Mouse (Mus musculus): Measurements from ENCODE around the gene Gm17334.
"Not testable (repeated sequence)": the region's sequence is repeated elsewhere in the genome, so short reads cannot be mapped to it uniquely, and the experiment has no call there.

Gm17334 gene

DNA sequence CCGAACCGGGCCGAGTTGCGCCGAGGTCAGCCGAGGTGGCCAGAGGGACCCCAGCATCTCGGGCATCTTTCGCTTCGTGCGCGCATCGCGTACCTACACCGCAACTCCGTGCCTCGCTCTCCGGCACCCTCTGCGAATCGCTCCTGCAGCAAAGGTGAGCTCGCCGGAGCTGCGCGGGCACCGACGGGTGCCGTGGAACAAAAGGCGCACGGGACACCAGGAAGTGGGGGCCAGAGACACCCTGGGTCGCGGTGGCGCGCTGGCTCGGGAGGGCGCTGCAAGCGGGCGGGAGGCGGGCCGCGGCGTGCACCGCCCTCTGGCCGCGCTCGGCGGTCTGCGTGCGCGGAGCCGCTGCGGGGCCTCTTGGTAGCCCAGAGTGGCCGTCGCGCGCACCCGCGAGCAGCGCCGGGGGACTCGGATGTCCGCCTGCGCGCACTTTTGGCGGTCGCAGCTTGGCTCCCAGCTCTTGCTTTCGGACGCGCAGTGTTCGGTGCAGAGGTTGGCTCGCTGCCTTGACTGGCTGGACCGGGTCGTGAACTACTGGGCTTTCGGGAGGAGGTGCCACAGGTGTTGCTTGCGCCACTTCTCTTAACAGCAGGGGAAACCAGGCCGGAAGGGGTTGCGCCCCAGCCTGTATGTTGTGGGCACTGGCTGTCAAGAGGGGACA lies 2.7 kb downstream of the Gm17334 start:
- DNase-seq, result peak; percentile 66 to 72

DNA sequence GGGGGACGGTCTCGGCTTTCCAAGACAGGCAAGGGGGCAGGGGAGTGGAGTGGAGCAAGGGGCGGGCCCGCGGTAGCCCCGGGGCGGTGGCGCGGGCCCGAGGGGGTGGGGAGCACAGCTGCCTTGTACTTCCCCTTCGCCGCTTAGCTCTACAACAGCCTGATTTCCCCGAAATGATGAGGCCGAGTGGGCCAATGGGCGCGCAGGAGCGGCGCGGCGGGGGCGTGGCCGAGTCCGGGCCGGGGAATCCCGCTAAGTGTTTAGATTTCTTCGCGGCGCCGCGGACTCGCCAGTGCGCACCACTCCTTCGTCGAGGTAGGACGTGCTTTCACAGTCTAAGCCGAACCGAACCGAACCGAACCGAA lies 3.2 kb downstream of the Gm17334 start, which contains the start of gene Irf1:
Gene Irf1, plus strand, starts transcription at position 255 of the 365 bp plus-strand sequence.
- peak; percentile 96 to 97 for DNase-seq

DNA sequence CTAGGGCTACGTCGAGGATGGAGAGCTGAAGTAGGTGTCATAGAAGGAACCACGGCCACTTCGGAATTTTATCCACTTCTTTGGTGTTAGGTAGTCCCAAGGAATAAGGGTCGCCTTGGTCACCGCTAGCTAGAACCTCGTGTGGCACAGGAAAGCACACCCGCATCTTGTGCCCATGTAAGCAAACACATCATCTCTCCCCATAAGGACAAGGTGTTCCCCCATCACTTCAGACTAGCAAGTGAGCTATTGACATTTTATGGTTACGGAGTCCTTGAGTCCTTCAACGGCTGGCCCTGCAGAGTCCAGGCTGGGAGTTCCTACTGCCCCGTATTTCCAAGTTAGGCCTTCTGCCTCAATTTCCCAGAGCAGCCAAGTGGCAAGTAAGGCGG lies 3.8 kb downstream of the Gm17334 start:
- no peak for DNase-seq

DNA sequence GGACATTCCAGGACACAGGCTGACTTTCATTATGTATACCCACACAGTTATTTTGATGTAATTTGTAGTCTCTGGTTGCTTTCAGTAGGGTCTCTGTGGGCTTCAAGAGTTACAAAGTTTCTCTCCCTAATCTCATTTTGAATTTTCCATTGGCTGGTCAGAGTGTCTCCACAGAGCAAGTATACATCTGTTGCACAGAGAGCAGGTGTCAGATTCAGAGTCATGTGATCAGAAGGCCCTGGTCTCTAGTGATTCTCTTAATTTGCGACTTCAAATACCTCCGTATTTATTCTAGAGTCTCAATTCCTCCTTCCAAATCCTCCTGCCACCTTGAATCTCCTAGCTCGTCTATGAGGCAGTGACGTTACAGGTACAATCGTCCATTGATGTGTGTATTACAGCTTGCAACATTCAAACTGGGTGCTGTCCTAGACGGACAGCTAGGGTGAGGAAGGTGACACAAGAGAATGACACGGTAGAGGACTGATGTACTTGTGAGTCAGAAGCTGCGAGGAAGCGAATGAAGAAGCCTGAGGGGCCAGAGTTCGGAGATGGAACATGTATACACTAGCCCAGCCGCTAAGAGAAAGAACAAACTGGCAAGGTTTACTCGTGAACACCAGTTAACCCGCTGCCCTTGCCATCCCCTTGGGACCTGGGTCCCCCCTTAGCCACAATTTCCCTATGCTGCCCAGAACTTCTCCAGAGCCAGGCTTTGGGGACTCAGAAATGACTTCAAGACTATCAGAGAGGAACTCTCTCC lies 4.4 kb downstream of the Gm17334 start:
- DNase-seq, result no peak

DNA sequence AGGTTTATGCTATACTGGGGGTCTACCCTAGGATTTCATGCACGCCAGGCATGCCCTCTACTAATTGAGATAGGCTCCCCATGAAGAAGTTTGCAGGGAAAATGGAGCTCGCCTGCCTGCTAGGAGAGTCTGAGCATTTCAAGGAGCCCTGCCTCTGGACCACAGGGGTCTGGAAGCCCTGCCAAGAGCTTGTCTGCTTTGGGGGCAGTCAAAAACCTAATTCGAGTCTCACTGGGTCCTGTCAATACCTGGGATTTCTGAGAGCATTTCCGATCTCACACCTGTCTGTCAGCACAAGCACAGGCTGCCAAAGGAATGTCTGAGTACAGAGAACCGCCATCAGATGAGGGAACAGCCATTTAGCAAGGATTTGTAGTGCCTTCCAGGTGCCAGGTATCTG lies 8.4 kb downstream of the Gm17334 start:
- DNase-seq, result no peak

DNA sequence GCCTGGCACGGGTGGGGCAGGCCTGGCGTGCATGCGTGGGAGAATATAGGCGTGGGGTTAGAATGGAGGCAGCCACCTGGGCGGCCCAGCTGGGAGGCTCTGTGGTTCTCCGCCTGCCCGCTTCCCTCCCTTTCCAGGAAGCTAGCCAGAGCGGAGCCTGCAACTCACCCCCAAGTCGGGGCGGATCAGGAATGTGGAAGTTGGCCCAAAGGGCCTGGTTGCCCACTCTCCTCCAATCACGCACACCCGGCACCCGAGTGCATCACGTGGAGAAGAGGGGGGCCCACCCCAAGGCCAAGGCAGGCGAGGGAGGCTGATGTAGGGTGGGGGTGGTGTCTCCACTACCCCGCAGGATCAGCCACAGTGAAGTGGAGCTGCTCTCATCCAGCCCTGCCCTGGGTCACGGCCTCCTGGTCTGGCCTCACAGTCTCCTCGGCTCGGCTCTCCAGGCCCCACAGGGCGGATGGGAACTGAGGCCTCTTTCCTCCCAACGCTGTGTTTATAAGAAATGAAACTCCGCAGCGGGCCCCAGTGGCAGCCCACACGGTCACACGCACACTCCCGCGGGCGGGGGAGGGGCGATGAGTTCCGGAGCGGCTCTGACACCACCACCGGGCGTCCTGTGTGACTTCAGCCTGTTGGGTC lies 9.4 kb downstream of the Gm17334 start:
- peak; percentile 88 to 92 for DNase-seq

DNA sequence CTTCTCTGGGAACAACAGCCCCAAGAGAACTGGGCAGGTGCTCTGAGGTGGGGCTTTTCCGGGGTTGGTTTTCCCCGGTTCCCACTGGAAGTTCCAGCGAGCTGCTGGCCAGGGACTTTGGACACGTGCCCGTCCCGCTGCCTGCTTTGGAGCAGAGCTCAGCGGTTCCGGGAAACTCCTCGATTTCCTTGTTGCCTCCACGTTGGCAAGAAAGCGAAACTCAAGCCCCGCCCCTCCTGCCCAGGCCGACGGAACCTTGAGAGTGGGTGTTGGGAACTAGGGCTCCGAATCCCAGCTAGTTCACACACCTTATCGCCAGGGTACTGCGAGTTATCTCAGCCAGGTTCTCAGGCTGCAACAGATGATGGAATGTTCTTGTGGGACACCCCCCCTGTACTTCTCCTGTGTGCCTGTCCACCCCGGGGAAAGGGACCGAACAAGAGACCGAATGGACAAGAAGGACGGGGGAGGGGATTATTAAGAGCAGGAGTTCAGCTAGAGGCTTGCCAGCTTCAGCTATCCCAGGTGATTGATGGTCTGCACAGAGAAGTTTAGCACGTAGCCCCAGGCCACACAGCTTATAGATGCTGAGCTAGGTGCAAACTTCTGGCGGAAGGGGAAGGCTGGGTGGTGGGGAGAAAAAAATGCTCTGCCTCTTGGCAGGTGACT lies 10.0 kb downstream of the Gm17334 start:
- DNase-seq, result peak; percentile 69 to 75

DNA sequence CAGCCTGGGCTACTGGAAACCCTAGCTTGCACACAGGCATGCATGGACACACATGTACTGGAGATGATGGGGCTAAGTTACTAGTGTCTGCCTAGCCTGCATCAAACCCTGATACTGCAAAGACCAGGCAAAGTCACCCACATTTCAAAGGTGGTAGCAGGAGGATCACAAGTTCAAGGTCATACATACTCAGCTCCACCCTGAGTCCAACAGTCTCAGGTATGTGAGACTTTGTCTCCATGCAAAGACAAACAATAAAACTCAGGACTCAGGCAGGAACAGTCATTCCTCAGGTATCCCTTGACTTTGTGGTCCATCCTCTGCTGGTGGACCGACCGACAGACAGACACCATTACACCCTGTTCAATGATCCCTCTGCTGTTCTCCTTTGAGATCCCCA lies 10.6 kb downstream of the Gm17334 start:
- no peak for DNase-seq

DNA sequence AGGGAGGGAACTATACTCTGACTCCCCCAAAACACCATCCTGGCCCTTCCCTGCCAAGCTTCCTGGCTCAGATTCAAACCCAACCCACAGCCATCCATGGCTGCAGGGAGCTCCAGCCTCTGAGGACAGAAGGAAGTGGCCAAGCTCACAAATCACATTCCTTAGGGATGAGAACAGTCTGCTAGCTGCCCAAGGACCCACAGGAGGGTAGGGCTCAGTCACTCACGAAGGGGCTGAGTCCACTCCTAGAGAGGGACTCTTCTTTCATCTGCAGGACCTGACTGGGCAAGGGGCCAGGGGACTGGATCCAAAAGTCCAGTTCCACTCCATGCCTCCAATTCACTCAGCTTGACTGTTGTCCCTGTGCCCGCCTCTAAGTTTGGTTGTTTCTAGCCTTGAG lies 11.2 kb downstream of the Gm17334 start:
- no peak for DNase-seq

DNA sequence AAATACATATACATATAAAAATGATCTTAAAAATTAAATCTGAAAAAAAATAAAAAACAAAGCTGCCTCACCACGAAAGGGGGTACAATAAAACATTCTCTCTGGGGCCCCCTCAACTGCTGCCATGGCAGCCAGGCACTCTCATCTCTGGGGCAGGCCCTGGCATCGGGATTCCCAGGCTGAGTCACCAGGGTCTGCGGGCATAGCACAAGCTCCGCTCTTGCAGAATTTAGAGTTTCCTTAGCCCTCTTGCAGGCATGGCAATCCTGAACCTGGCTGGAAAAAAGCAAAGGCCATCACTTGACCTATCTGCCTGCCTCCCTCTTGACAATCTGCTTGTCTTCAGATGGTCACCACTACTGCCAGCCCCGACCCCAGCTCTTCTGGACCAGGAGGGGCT lies 11.7 kb downstream of the Gm17334 start:
- no peak for DNase-seq

DNA sequence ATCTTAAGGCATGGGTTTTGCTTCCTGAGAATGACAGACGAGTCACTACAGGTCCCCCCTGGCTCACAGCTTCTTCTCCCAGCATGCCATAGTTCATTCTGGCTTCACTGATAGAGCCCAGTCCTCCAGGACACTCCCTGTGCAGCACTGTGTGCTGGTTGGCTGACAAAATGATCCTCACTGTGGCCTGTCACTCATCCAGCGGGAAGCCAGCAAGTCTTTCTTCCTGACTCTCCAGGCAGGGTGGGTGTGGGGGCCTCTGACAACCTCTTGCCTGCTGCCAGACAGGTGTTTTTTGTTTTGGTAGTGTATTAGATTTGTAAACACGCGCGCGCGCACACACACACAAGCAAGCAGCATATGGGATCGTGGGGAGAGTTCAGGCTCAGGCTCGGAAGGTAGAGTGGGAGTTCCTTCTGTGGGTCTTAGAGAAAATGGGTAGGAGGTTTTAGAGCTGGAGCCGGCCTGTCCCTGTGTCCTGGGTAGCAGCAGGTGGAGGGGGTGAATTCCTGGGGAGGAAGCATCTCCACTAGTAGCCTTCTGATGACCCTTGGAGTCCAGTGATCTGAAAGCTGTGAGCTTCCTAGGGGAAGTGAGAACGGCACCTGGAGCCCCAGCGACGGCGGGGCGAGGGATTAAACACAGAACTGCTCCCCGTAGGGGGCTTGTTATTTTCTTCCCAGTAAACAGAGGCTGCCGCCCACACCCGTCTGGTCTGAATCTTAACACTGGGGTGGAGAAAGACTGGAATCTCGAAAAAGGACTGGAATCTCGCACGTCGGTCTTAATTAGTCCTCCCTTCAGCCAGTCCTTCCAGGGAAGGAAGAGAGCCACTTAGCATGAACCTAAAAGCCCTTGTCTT lies 13.2 kb downstream of the Gm17334 start:
- DNase-seq, result no peak

DNA sequence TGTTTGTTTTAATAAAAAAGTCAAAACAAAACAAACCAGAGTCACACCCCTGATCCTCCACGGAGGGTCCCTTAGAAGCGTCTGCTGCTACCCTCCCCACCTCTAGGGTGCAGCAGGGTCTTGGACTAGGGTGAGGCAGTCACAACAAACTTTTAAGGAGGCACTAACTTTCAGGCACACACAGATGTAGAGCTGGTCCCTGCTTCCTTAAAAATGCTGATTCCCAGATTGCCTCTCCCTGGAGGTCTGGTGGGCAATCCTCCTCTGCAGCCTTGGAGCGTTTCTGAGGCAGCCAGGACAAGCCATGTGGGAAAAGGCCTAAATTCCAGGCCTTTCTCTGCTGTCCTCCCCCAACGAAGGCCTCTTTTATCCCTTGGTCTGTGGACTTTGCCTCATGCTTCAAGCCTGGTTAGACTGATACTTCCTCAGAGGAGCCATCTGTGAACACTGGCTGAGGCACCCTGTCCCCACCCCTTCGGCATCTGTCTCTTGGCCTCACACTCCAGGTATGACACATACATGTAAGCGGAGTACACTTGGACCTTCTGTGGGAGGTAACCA lies 14.1 kb downstream of the Gm17334 start:
- DNase-seq, result peak in 1 of 2 experiments; percentile 51

DNA sequence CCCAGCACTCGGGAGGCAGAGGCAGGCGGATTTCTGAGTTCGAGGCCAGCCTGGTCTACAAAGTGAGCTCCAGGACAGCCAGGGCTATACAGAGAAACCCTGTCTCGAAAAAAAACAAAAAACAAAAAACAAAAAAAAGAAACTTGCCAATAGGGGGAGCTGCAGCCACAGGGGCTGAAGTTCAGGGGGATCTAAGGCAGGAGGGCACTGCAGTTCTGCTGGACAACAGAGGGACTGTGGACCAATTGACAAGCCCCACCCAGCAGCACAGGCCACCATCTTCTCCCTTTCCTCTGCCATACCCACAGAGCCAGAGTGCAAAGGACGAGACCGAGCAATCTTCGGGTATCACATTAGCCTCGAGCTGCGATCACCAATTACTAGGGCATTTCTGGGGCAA lies 15.0 kb downstream of the Gm17334 start:
- DNase-seq, result not testable (repeated sequence)

DNA sequence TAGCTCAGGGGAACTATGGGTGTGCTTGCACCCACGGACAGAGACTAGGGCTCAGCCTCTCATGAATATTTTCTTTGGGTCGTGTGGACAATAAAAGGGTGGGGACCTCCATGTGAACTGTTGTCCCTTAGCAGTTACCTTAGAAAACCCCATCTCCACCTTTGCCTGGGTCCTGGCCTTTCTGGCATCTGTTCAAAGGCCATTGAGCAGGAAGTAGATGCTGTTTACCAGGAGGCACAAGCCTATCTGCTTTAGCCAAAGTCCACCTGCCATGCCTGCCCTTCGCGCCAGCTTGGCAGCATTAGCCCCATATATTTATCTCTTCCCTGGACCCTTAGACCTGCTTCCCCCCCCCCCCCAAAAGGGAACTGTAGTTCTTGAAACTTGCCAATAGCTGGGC lies 15.4 kb downstream of the Gm17334 start:
- DNase-seq, result no peak

DNA sequence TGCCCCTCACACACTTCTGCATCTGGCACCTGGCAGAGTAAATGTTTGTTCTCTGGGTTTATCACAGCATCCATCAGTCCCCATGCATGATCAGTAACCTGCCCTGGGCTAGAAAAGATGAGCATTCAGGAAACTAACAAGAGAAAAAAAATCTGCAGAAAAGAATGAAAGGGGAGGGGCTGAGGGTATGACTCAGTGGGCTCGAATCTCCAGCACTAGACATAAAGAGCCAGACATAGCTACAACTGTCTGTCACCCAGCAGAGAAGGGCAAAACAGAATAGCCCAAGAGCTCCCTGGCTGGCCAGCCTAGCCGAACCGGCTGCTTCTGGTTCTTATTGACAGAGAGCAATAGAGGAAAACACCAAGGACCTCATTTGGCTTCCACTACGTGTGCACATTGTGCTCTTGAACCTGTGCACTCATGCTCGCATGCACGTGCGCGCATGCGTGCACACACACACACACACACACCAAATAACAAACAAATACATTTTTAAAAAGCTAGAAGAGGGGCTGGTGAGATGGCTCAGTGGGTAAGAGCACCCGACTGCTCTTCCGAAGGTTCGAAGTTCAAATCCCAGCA lies 17.9 kb downstream of the Gm17334 start:
- DNase-seq, result no peak

DNA sequence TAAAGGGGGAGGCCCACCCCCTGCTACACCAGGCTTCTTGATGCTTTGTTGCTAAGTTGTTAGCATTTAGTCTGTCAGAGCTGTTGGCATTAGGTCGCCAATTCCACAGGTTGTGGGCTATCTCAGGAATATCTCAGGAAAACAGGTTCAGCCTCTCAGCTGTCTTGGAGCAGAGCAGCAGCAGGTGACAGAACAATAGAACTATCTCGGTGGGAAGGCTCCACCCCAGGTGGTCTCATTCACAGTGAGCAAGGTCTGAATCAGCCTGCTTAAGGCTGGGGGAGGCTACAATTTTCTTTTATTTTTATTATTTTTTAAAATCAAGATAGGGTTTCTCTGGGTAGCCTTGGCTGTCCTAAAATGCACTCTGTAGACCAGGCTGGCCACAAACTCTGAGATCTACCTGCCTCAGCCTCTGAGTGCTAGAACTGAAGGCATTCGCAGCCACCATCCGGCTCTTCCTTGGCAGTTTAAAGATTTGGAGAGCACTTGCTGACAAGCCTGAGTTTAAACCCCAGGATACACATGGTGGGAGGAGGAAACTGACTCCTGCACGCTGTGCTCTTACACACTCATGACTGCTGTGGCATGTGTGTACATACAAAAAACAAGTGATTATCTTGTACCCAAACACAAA lies 23.2 kb downstream of the Gm17334 start:
- no peak for DNase-seq

DNA sequence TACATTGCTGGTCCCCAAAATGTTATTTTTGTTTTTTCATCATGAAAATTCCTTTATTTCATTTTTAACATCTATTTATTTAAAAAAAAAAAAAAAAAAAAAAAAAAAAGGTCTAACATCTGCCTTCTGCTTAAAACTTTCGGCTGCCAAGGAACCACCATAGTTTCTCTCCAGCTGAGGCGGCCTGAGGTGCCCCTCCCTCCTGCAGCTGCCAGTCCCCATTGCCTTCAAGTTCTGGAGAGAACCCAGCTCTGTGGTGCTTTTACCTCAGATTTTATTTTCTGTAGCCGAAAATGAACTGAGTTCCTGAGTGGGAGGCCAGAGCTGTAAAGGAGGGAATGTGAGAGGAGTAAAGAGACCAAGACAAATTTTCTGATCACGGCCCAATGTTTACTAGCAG lies 23.7 kb downstream of the Gm17334 start:
- no peak for DNase-seq

DNA sequence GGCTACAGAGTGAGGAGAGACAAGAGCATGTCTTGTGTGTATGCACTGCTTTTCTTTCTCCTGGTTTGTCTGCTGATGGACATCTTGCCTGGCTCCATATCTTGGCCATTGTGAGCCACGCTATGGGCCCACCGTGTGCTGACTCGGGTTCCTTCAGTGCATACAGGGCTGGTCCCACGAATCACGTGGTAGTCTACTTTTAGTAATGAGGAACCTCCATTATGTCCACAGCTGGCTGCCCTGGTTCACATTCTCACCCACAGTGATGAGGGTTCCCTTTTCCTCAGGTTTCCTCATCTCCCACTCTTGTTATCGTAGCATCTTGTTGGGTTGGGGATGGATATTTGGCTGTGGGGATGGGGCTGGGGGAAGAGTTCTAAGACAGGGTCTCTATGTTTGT lies 24.4 kb downstream of the Gm17334 start:
- DNase-seq, result no peak

DNA sequence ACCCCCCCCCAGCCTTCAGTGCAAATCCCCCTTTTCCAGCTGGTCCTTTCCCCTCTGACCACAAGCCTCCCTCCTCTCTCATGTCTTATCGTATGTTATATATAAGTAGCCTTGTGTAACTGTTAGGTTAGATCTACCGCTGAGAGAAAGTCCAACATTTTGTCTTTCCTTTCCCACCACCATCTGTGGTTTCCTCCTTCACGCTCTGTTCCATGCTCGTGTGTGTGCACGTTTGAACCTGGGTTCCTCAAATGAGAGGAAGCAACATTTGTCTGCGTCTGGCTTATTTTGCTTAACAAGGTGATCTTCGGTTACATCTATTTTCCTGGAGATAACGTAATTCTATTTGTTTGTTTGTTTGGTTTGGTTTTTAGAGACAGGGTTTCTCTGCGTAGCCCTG lies 25.0 kb downstream of the Gm17334 start:
- DNase-seq, result no peak

DNA sequence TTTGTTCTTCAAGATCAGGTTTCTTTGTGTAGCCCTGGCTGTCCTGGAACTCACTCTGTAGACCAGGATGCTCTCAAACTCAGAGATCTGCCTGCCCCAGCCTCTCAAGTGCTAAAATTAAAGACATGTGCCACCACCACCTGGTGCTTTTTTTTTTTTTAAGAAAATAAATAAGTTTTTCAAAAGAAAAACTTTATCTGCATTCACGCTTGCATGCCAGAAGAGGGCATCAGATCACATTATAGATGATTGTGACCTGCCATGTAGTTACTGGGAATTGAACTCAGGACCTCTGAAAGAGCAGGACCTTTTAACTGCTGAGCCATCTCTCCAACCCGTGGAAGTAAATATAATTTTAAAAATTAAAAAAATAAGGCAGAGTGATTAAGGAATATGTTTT lies 27.7 kb downstream of the Gm17334 start:
- DNase-seq, result no peak

DNA sequence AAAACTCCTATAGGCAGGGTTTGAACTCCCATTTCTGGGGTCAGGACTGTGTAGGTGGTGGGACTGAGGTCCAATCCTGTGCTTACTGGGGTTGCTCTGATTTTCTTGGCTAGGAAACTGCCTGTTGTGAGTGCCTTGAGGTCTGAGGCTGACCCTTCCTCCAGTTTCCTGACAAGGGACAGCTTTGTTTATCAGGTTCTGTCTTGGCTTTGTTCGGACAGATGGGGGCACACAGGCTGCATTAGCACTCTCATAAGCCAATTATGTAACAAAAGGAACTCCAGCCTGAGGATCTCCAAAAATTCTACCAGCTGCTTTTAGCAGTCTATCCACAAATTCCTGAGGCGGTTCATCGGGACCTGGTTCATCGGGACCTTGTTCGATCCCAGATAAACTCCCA lies 30.6 kb downstream of the Gm17334 start:
- no peak for DNase-seq
